Mouse (Mus musculus): ENCODE data around the gene Gm20683. TPM values are rescaled to one million over a fixed set of nuclear protein-coding genes. Genes with fewer than 3 reads are reported as not detected.

Gm20683 gene
- polyA plus RNA-seq, 1 experiment from 2014 or later = 14.2 TPM

DNA sequence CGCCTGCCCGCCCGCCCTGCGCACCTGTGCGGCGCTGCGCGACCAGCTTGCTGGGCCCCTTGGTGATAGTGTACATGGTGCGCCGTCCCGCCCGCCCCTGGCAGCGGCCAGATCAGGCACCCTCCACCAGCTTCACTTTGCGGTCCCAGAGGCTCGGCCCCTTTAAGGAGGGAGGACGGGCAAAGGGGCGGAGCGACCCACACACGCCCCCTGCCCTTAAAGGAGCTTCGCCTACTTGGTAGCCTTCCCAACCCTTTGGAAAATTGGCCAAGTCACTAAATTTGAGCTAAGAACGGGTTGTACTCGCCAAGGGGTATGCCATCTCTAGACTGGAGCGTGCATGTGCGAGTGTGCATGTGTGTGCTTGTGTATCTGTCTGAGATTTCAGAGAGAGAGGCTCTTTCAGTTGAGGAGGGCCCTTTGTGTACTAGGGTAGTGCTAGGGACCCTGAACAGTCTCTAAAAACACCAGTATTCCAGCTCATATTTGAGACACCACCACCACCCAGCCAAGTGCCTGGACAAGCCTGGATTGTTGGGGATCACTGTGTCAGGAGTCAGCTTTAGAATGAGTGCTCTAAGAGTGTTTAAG is 27.1 kb upstream of the Gm20683 start, which contains the start of gene Mcrip2:
Gene Mcrip2 (minus strand): TSS at position 164 of the 591 bp plus-strand sequence.
- Histone ChIP-seq H3K27ac (ENCODE audit: low read length) (peak within 1 kb of the TSS; percentile 54; the same call in 1 of the 2 replicates), H3K27me3 (replicated peaks; ENCODE audit: control insufficient read depth, insufficient read depth, low read length) (no peaks in the 10 kb centered on the region), H3K4me1 (replicated peaks; ENCODE audit: control insufficient read depth, insufficient read depth, low read length) (peaks cover 11% of the 10 kb centered on the region), H3K9me3 (ENCODE audit: control insufficient read depth, low read length) (no peaks in the 10 kb centered on the region), H3K4me3 (replicated peaks; ENCODE audit: low read length) (peak within 1 kb of the TSS; percentile 71), H3K9ac (replicated peaks; ENCODE audit: low read depth, low read length) (peak within 1 kb of the TSS; percentile 68), H3K4me2 (ENCODE audit: low read length) (peak within 1 kb of the TSS; percentile 98), H3K36me3 (ENCODE audit: control insufficient read depth, insufficient read depth) (no peaks in the 10 kb centered on the region)
- ATAC-seq = peak; percentile 91
- under 1% methylated on average over 24 of the region's 24 CpGs for WGBS

GRCm38 (mm10) chr17:25867836-25868600 is 26.5 kb upstream of the Gm20683 start:
- whole genome bisulfite sequencing = 1% methylated on average over 42 of the region's 42 CpGs
- H3K27ac ChIP-seq (ENCODE audit: low read length) = 0 out of 2 replicates have a peak overlapping the region, but pooled peaks have one; percentile 8
- no peaks in the 10 kb centered on the region for H3K27me3 ChIP-seq (replicated peaks; ENCODE audit: control insufficient read depth, insufficient read depth, low read length)

DNA sequence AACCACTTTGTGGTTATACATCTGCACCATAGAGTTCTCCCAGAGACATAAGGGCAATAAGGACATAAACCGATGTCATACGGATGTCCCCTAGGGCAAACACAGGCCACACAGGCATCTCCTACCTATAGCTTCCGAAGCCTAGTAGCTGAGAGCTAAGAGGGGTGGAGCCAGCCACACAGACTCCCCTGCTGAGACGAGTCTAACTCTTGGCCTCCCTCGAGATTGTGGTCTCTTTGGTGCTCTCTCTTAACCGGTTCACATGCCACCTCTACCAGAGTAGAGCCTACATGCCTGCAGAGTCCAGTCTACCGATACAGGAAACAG is 25.9 kb upstream of the Gm20683 start:
- WGBS = 13% methylated on average over 7 of the region's 7 CpGs
- no peak for ATAC-seq
- peak overlapping the region; percentile 98 for H3K4me2 ChIP-seq (ENCODE audit: low read length)
- peak overlapping the region; percentile 68; the same call in 1 of the 2 replicates for H3K9ac ChIP-seq (replicated peaks; ENCODE audit: low read depth, low read length)
- H3K4me1 ChIP-seq (replicated peaks; ENCODE audit: control insufficient read depth, insufficient read depth, low read length) = peaks cover 11% of the 10 kb centered on the region
- no peak overlapping the region for H3K27ac ChIP-seq (ENCODE audit: low read length)
- no peaks in the 10 kb centered on the region for H3K9me3 ChIP-seq (ENCODE audit: control insufficient read depth, low read length)
- peak overlapping the region; percentile 71 for H3K4me3 ChIP-seq (replicated peaks; ENCODE audit: low read length)
- H3K27me3 ChIP-seq (replicated peaks; ENCODE audit: control insufficient read depth, insufficient read depth, low read length) = no peaks in the 10 kb centered on the region
- no peaks in the 10 kb centered on the region for H3K36me3 ChIP-seq (ENCODE audit: control insufficient read depth, insufficient read depth)

More at GRCm38 (mm10) chr17:25867836-25868600, 26.5 kb upstream of the Gm20683 start:
- Histone ChIP-seq H3K4me3 (replicated peaks; ENCODE audit: low read length) (peak overlapping the region; percentile 71), H3K9me3 (ENCODE audit: control insufficient read depth, low read length) (no peaks in the 10 kb centered on the region), H3K4me1 (replicated peaks; ENCODE audit: control insufficient read depth, insufficient read depth, low read length) (peaks cover 11% of the 10 kb centered on the region), H3K4me2 (ENCODE audit: low read length) (peak overlapping the region; percentile 98), H3K9ac (replicated peaks; ENCODE audit: low read depth, low read length) (peak overlapping the region; percentile 68), H3K36me3 (ENCODE audit: control insufficient read depth, insufficient read depth) (no peaks in the 10 kb centered on the region)
- peak; percentile 49 for ATAC-seq

GRCm38 (mm10) chr17:25866172-25866571 is 24.6 kb upstream of the Gm20683 start:
- no peak overlapping the region for H3K9ac ChIP-seq (replicated peaks; ENCODE audit: low read depth, low read length)
- H3K27me3 ChIP-seq (replicated peaks; ENCODE audit: control insufficient read depth, insufficient read depth, low read length) = no peaks in the 10 kb centered on the region
- no peak overlapping the region for H3K27ac ChIP-seq (ENCODE audit: low read length)
- no peak overlapping the region for H3K4me3 ChIP-seq (replicated peaks; ENCODE audit: low read length)
- no peaks in the 10 kb centered on the region for H3K9me3 ChIP-seq (ENCODE audit: control insufficient read depth, low read length)
- H3K4me1 ChIP-seq (replicated peaks; ENCODE audit: control insufficient read depth, insufficient read depth, low read length) = peaks cover 17% of the 10 kb centered on the region
- ATAC-seq = no peak
- no peak overlapping the region for H3K4me2 ChIP-seq (ENCODE audit: low read length)
- H3K36me3 ChIP-seq (ENCODE audit: control insufficient read depth, insufficient read depth) = no peaks in the 10 kb centered on the region
- WGBS = 88% methylated on average over 3 of the region's 3 CpGs

DNA sequence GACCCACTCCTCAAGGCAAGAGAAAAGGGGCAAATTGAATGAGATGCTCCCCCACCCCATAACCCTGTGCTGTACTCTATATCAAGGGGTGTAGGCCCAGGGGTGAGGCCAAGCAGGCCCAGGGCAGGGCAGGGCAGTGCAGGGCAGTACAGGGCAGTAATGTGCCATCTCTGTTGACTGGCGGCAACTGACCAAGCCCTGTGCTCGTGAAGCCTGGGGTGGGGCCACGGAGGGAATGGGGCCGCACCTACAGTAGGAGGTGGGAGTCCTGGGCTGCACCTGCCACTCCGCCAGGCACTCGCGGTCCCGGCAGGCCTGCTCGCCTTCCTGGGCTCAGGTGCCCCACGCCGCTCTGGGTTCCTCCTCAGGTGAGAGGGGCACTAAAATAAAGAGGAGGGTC is 23.7 kb upstream of the Gm20683 start:
- no peaks in the 10 kb centered on the region for H3K27me3 ChIP-seq (replicated peaks; ENCODE audit: control insufficient read depth, insufficient read depth, low read length)
- H3K36me3 ChIP-seq (ENCODE audit: control insufficient read depth, insufficient read depth) = no peaks in the 10 kb centered on the region
- peaks cover 25% of the 10 kb centered on the region for H3K4me1 ChIP-seq (replicated peaks; ENCODE audit: control insufficient read depth, insufficient read depth, low read length)
- no peak overlapping the region for H3K9ac ChIP-seq (replicated peaks; ENCODE audit: low read depth, low read length)
- no peaks in the 10 kb centered on the region for H3K9me3 ChIP-seq (ENCODE audit: control insufficient read depth, low read length)
- ATAC-seq = no peak
- H3K4me2 ChIP-seq (ENCODE audit: low read length) = no peak overlapping the region
- no peak overlapping the region for H3K4me3 ChIP-seq (replicated peaks; ENCODE audit: low read length)
- 93% methylated on average over 11 of the region's 11 CpGs for WGBS
- no peak overlapping the region for H3K27ac ChIP-seq (ENCODE audit: low read length)

- Histone ChIP-seq H3K36me3 (ENCODE audit: control insufficient read depth, insufficient read depth) (no peaks in the 10 kb centered on the region), H3K4me3 (replicated peaks; ENCODE audit: low read length) (no peak overlapping the region)
These were observed 22.7 kb upstream of the Gm20683 start for GRCm38 (mm10) chr17:25864311-25864710.

DNA sequence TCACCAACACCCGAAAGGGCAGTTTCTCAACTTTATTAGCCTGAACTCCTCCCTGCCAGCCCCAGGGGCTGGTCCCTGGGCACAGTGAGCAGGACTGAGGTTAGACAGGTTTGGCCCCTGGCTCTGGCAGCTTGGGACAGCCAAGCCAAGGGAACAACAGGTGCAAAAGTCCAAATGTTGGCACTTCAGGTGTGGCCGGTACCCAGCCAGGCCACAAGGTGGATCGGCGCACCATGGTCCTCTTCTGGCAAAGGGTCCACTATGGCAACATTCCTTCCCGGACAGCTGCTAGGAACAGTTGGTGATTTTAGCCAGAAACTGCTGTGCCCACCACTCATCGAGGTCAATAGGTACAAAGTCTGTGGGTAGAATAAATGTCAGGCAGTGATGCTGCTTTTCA is 22.1 kb upstream of the Gm20683 start:
- 94% methylated on average over 6 of the region's 6 CpGs for WGBS
- no peak overlapping the region for H3K27ac ChIP-seq (ENCODE audit: low read length)
- no peak overlapping the region for H3K9ac ChIP-seq (replicated peaks; ENCODE audit: low read depth, low read length)
- ATAC-seq = no peak
- no peaks in the 10 kb centered on the region for H3K9me3 ChIP-seq (ENCODE audit: control insufficient read depth, low read length)
- H3K4me3 ChIP-seq (replicated peaks; ENCODE audit: low read length) = no peak overlapping the region
- peaks cover 25% of the 10 kb centered on the region for H3K4me1 ChIP-seq (replicated peaks; ENCODE audit: control insufficient read depth, insufficient read depth, low read length)
- no peaks in the 10 kb centered on the region for H3K27me3 ChIP-seq (replicated peaks; ENCODE audit: control insufficient read depth, insufficient read depth, low read length)
- H3K36me3 ChIP-seq (ENCODE audit: control insufficient read depth, insufficient read depth) = no peaks in the 10 kb centered on the region
- no peak overlapping the region for H3K4me2 ChIP-seq (ENCODE audit: low read length)

More at GRCm38 (mm10) chr17:25864311-25864710, 22.7 kb upstream of the Gm20683 start:
- Histone ChIP-seq H3K4me1 (replicated peaks; ENCODE audit: control insufficient read depth, insufficient read depth, low read length) (peaks cover 28% of the 10 kb centered on the region), H3K27ac (ENCODE audit: low read length) (no peak overlapping the region), H3K27me3 (replicated peaks; ENCODE audit: control insufficient read depth, insufficient read depth, low read length) (no peaks in the 10 kb centered on the region), H3K9me3 (ENCODE audit: control insufficient read depth, low read length) (no peaks in the 10 kb centered on the region), H3K4me2 (ENCODE audit: low read length) (no peak overlapping the region), H3K9ac (replicated peaks; ENCODE audit: low read depth, low read length) (no peak overlapping the region)
- no peak for ATAC-seq
- 93% methylated on average over 14 of the region's 14 CpGs for WGBS

GRCm38 (mm10) chr17:25861704-25862612 is 20.4 kb upstream of the Gm20683 start:
- Histone ChIP-seq H3K9ac (replicated peaks; ENCODE audit: low read depth, low read length) (peak overlapping the region; percentile 72), H3K36me3 (ENCODE audit: control insufficient read depth, insufficient read depth) (no peaks in the 10 kb centered on the region), H3K27ac (ENCODE audit: low read length) (peak overlapping the region; percentile 80), H3K9me3 (ENCODE audit: control insufficient read depth, low read length) (no peaks in the 10 kb centered on the region), H3K4me1 (replicated peaks; ENCODE audit: control insufficient read depth, insufficient read depth, low read length) (peaks cover 16% of the 10 kb centered on the region), H3K27me3 (replicated peaks; ENCODE audit: control insufficient read depth, insufficient read depth, low read length) (no peaks in the 10 kb centered on the region), H3K4me2 (ENCODE audit: low read length) (peak overlapping the region; percentile 90), H3K4me3 (replicated peaks; ENCODE audit: low read length) (peak overlapping the region; percentile 75)
- 10% methylated on average over 6 of the region's 6 CpGs for WGBS
- peak; percentile 24 for ATAC-seq

Measured in forebrain, embryonic 16.5 days (tissue).